28 mouse cellular contexts compared by ENCODE assay signal in genomic region chr1:135505499-135505898, GRCm38 (mm10).
DNase-seq lines count a peak whose midpoint lies in the region; ATAC-seq and TF ChIP-seq lines count a peak whose summit lies in the region.
"Had no signal": no experiment of that assay in that cellular context is flagged by ENCODE, and none has a peak within 500 bp of the region (broad histone marks: within the 10 kb centered on the region; RNA-seq: fewer than 3 reads in every experiment).

No protein-coding gene starts in this region.

- peak; percentile 53 for ATAC-seq in lung, embryonic 14.5 days (ENCODE audit: insufficient read depth)
- ATAC-seq in lung, embryonic 16.5 days (ENCODE audit: low read depth) = peak; percentile 80
- ATAC-seq: forebrain, embryonic 14.5 days; forebrain, postnatal 0 days; Patski had no signal

- intact Hi-C loops in heart, postnatal 25 days (cut with DNase I) = no loop called here
- intact Hi-C loops in left cerebral cortex, postnatal 4 days (cut with DNase I) = no loop called here

- peaks cover 42% of the 10 kb centered on the region for H3K4me1 ChIP-seq in lung, embryonic 14.5 days (ENCODE audit: insufficient read depth)
- H3K4me1 ChIP-seq in lung, adult 2 months (ENCODE audit: control insufficient read depth, insufficient read depth, low read length) = no peaks in the 10 kb centered on the region; the same call in 1 of the 2 replicates
- peaks cover 33% of the 10 kb centered on the region for H3K4me1 ChIP-seq in lung, embryonic 16.5 days (replicated peaks; ENCODE audit: control insufficient read depth, insufficient read depth, low read length)

- H3K4me3 ChIP-seq in lung, embryonic 14.5 days (ENCODE audit: low read depth, low read length) = no peak overlapping the region
- H3K4me3 ChIP-seq in lung, adult 2 months (replicated peaks; ENCODE audit: extremely low read depth, low read depth, low read length) = no peak overlapping the region
- H3K4me3 ChIP-seq in lung, embryonic 16.5 days (ENCODE audit: low read length) = no peak overlapping the region
- H3K4me3 ChIP-seq: embryonic facial prominence, embryonic 12.5 days; embryonic facial prominence, embryonic 15.5 days; gastrocnemius, adult 2 months; heart, adult 2 months; heart, embryonic 10.5 days; hindbrain, embryonic 10.5 days; hindbrain, embryonic 15.5 days had no signal

- no peak overlapping the region for H3K9ac ChIP-seq in lung, embryonic 14.5 days
- no peak overlapping the region for H3K9ac ChIP-seq in lung, embryonic 16.5 days (ENCODE audit: low read length)
- H3K9ac ChIP-seq: embryonic facial prominence, embryonic 12.5 days; embryonic facial prominence, embryonic 15.5 days; forebrain, postnatal 0 days; hindbrain, embryonic 15.5 days had no signal

- 0 out of 2 replicates have a peak, but pooled peaks cover 3% of the 10 kb centered on the region for H3K27me3 ChIP-seq in lung, embryonic 14.5 days (ENCODE audit: insufficient read depth, low read length)
- H3K27me3 ChIP-seq in lung, embryonic 16.5 days (ENCODE audit: control insufficient read depth, insufficient read depth, low read depth, low read length) = no peaks in the 10 kb centered on the region
- H3K27me3 ChIP-seq: CH12.LX; embryonic facial prominence, embryonic 12.5 days; embryonic facial prominence, embryonic 15.5 days; hindbrain, embryonic 15.5 days; Patski had no signal

- no peak for TF ChIP-seq CTCF in lung, embryonic 14.5 days (IDR thresholded peaks at IDR 0.05; ENCODE audit: low read depth)
- no peak for TF ChIP-seq CTCF in lung, adult 2 months (IDR thresholded peaks at IDR 0.05; ENCODE audit: insufficient read depth, low read length)

- no peaks in the 10 kb centered on the region for H3K9me3 ChIP-seq in lung, embryonic 14.5 days (ENCODE audit: low read depth, low read length)
- H3K9me3 ChIP-seq in lung, embryonic 16.5 days (ENCODE audit: control insufficient read depth, low read length) = no peaks in the 10 kb centered on the region
- H3K9me3 ChIP-seq: embryonic facial prominence, embryonic 12.5 days; embryonic facial prominence, embryonic 15.5 days; G1E; heart, embryonic 10.5 days; hindbrain, embryonic 10.5 days; hindbrain, embryonic 15.5 days had no signal

- DNase-seq in heart, adult 18-20 months = peak; percentile 64 to 65
- DNase-seq in heart, postnatal 25 days (ENCODE audit: low spot score) = no peak
- DNase-seq in lung, embryonic 14.5 days = peak; percentile 93
- no peak for DNase-seq in lung, adult 2 months
- peak; percentile 49 for DNase-seq in lung, postnatal 10 days
- DNase-seq in left cerebral cortex, postnatal 4 days = no peak
- DNase-seq in right cerebral cortex, postnatal 4 days = no peak
- DNase-seq: adrenal gland, postnatal 14 days; B cell, adult 2 months; cerebellum, adult 11 months; cerebellum, adult 2 months; cerebellum, adult 9-11 months; cerebellum, postnatal 25 days; forebrain, postnatal 0 days; gastrocnemius, adult 2 months; gastrocnemius, postnatal 14 days; heart, postnatal 36 days had no signal

- no peak for TF ChIP-seq POLR2A in lung, adult 2 months (IDR thresholded peaks at IDR 0.05; ENCODE audit: borderline replicate concordance, extremely low read depth, low read depth, low read length)

- no peak overlapping the region for H3K27ac ChIP-seq in lung, embryonic 14.5 days (ENCODE audit: low read depth)
- H3K27ac ChIP-seq in lung, embryonic 16.5 days (ENCODE audit: low read length) = no peak overlapping the region
- H3K27ac ChIP-seq: embryonic facial prominence, embryonic 12.5 days; embryonic facial prominence, embryonic 15.5 days; gastrocnemius, adult 2 months; heart, adult 2 months; heart, embryonic 10.5 days; hindbrain, embryonic 10.5 days; hindbrain, embryonic 15.5 days had no signal

- 37% methylated on average over 7 of the region's 7 CpGs for WGBS in lung, embryonic 14.5 days
- WGBS in lung, adult 2 months = 76% methylated on average over 7 of the region's 7 CpGs
- WGBS in lung, embryonic 16.5 days = 47% methylated on average over 7 of the region's 7 CpGs

- no peaks in the 10 kb centered on the region for H3K36me3 ChIP-seq in lung, embryonic 14.5 days (ENCODE audit: insufficient read depth)
- no peaks in the 10 kb centered on the region for H3K36me3 ChIP-seq in lung, embryonic 16.5 days (ENCODE audit: control insufficient read depth, insufficient read depth, low read length)
- H3K36me3 ChIP-seq: embryonic facial prominence, embryonic 12.5 days; embryonic facial prominence, embryonic 15.5 days; G1E; hindbrain, embryonic 10.5 days; hindbrain, embryonic 15.5 days had no signal

- H3K4me2 ChIP-seq in lung, embryonic 14.5 days = no peak overlapping the region
- no peak overlapping the region for H3K4me2 ChIP-seq in lung, embryonic 16.5 days (ENCODE audit: low read depth, low read length)
- H3K4me2 ChIP-seq: embryonic facial prominence, embryonic 12.5 days; embryonic facial prominence, embryonic 15.5 days; hindbrain, embryonic 15.5 days had no signal

Comparison
In these comparisons a context has a peak if more than half of its experiments do, and no peak if none do; other contexts are left out.
1. DNase-seq: peak in heart, adult 18-20 months (2 of 2), lung, embryonic 14.5 days (single experiment) and lung, postnatal 10 days (single experiment); none in heart, postnatal 25 days (single experiment), lung, adult 2 months (single experiment), left cerebral cortex, postnatal 4 days (single experiment) and right cerebral cortex, postnatal 4 days (single experiment).